Mouse (Mus musculus): ENCODE results near the gene Epha4. TPM values are rescaled to one million over a fixed set of nuclear protein-coding genes. Genes with fewer than 3 reads are reported as not detected.

The Epha4 gene
- total and polyA plus RNA-seq, 2 experiments from 2014 or later, result 58.7 to 111 TPM

DNA sequence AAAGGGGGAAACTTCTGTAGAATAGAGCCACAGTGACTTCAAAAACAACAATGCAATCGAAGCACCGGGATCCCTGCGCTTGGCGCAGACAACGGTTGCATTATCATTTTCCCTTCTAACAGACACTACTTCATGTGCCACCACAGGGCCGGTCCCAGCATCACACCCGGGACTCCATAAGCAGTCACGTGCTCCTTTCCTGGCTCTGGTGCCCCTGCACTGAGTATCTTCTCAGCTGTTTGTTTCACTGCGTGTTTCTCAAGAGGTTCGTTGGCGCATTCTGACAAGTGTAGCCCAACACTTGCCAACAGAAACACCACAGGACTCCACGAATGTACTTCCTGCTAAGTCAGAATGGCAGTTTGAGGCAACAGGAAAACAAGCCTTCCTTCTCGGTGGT is 102.6 kb downstream of the Epha4 start:
- Histone ChIP-seq H3K4me2 (ENCODE audit: low read depth) (no peak overlapping the region), H3K9ac (no peak overlapping the region), H3K9me3 (ENCODE audit: low read length) (no peaks in the 10 kb centered on the region), H3K27me3 (ENCODE audit: insufficient read depth, low read length) (no peaks in the 10 kb centered on the region), H3K36me3 (ENCODE audit: insufficient read depth) (no peaks in the 10 kb centered on the region), H3K4me3 (ENCODE audit: low read depth, low read length) (no peak overlapping the region), H3K4me1 (ENCODE audit: insufficient read depth) (peaks cover 7% of the 10 kb centered on the region), H3K27ac (ENCODE audit: low read depth, low read length) (no peak overlapping the region)
- 51% methylated on average over 13 of the region's 13 CpGs for WGBS
- ATAC-seq, result peak; percentile 81; the same call in 1 of the 2 replicates
- peak; percentile 54 for DNase-seq
- TF ChIP-seq CTCF (IDR thresholded peaks at IDR 0.05; ENCODE audit: low read depth), result no peak

DNA sequence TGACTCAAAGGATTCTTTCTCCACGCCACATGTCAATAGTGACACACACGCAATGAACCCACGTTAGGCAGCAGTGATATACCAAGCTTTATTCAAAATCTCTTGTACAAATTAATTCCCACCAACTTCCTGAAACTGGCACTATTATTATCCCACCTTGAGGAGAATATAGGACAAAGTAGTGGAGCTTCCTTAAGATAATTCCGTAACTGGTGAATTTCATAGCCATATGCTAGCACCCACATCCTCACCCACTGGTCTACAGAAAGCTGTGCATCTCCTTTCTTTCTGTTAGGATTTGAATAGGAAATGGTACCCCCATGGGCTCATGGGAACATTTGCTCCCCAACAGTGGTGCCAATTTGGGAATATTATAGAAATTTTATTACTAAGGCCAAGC is 103.7 kb downstream of the Epha4 start:
- Histone ChIP-seq H3K4me2 (ENCODE audit: low read depth) (no peak overlapping the region), H3K27me3 (ENCODE audit: insufficient read depth, low read length) (no peaks in the 10 kb centered on the region), H3K27ac (ENCODE audit: low read depth, low read length) (no peak overlapping the region), H3K9ac (no peak overlapping the region), H3K9me3 (ENCODE audit: low read length) (no peaks in the 10 kb centered on the region), H3K4me3 (ENCODE audit: low read depth, low read length) (no peak overlapping the region), H3K4me1 (ENCODE audit: insufficient read depth) (peaks cover 13% of the 10 kb centered on the region), H3K36me3 (ENCODE audit: insufficient read depth) (no peaks in the 10 kb centered on the region)
- DNase-seq (no peak), ATAC-seq (no peak)
- 72% methylated on average over 4 of the region's 4 CpGs for WGBS
- no peak for TF ChIP-seq CTCF (IDR thresholded peaks at IDR 0.05; ENCODE audit: low read depth)

DNA sequence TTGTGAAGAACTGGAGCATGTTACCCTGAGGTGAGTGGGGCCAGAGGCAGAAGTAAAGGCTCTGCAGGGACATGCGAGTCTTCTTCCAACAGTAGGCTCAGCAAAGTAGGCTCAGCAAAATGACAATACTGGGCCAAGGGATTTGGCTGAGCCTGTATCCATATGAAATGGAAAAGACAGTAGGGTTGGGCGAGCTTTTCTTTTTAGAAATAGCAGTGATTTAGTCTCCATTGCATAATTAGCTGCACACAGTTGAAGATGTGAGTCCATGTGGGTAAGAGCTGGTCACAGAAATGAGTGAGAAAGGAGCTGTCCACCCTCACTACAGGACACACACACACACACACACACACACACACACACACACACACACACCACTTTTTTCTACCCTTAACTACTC is 104.2 kb downstream of the Epha4 start:
- no peak overlapping the region for H3K9ac ChIP-seq
- ATAC-seq (no peak), DNase-seq (no peak)
- H3K27me3 ChIP-seq (ENCODE audit: insufficient read depth, low read length), result no peaks in the 10 kb centered on the region
- TF ChIP-seq CTCF (IDR thresholded peaks at IDR 0.05; ENCODE audit: low read depth), result no peak
- no peaks in the 10 kb centered on the region for H3K9me3 ChIP-seq (ENCODE audit: low read length)
- WGBS, result 38% methylated on average over 2 of the region's 2 CpGs
- no peak overlapping the region for H3K4me2 ChIP-seq (ENCODE audit: low read depth)
- no peaks in the 10 kb centered on the region for H3K36me3 ChIP-seq (ENCODE audit: insufficient read depth)
- H3K27ac ChIP-seq (ENCODE audit: low read depth, low read length), result no peak overlapping the region
- H3K4me3 ChIP-seq (ENCODE audit: low read depth, low read length), result no peak overlapping the region
- H3K4me1 ChIP-seq (ENCODE audit: insufficient read depth), result peaks cover 13% of the 10 kb centered on the region

DNA sequence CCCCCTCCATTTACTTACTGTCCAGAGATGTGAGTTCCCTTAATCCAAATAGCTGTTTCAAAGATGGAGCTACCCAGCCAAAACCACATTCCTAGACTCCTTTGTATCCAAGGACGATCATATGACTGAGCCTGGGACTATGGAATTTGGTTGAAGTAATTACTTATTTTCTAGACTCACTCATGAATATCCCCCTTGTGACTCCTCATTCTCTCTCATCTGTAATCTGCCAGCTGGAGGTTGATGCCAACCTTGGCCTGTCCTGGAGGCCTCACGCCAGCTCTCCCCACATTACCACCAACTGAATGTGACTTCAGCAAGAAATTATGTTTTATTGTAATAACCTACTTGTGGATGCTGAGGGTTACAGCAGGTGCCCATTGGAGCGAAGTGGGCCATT is 104.7 kb downstream of the Epha4 start:
- Histone ChIP-seq H3K36me3 (ENCODE audit: insufficient read depth) (no peaks in the 10 kb centered on the region), H3K9me3 (ENCODE audit: low read length) (no peaks in the 10 kb centered on the region), H3K4me3 (ENCODE audit: low read depth, low read length) (no peak overlapping the region), H3K9ac (no peak overlapping the region), H3K27ac (ENCODE audit: low read depth, low read length) (no peak overlapping the region), H3K4me1 (ENCODE audit: insufficient read depth) (peaks cover 13% of the 10 kb centered on the region), H3K4me2 (ENCODE audit: low read depth) (no peak overlapping the region), H3K27me3 (ENCODE audit: insufficient read depth, low read length) (no peaks in the 10 kb centered on the region)
- TF ChIP-seq CTCF (IDR thresholded peaks at IDR 0.05; ENCODE audit: low read depth), result no peak
- WGBS, result 25% methylated on average over 3 of the region's 3 CpGs
- no peak for ATAC-seq
- DNase-seq, result no peak

DNA sequence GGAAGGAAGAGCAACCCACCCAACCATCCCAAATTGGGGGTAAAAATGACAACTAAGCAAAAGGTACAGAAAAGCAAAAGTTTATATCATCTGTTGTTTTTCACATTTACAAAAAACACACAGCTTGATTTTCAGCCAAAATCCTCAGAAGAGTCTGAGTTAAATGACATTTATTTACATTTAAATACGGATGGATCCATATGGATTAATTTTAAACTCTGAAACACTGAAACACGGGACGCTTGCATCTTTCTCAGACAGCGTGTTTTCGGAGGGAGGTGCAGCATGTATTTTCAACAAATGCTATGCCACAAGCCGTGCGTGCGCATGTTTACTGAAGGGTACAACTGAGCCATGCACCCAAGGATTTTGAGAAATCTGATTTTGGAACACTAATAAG is 105.4 kb downstream of the Epha4 start:
- H3K4me1 ChIP-seq (ENCODE audit: insufficient read depth), result peaks cover 17% of the 10 kb centered on the region
- no peaks in the 10 kb centered on the region for H3K27me3 ChIP-seq (ENCODE audit: insufficient read depth, low read length)
- no peak overlapping the region for H3K9ac ChIP-seq
- no peak overlapping the region for H3K4me3 ChIP-seq (ENCODE audit: low read depth, low read length)
- no peaks in the 10 kb centered on the region for H3K36me3 ChIP-seq (ENCODE audit: insufficient read depth)
- H3K27ac ChIP-seq (ENCODE audit: low read depth, low read length), result no peak overlapping the region
- TF ChIP-seq CTCF (IDR thresholded peaks at IDR 0.05; ENCODE audit: low read depth), result no peak
- no peaks in the 10 kb centered on the region for H3K9me3 ChIP-seq (ENCODE audit: low read length)
- H3K4me2 ChIP-seq (ENCODE audit: low read depth), result no peak overlapping the region
- DNase-seq (no peak), ATAC-seq (no peak)
- WGBS, result 53% methylated on average over 8 of the region's 8 CpGs

DNA sequence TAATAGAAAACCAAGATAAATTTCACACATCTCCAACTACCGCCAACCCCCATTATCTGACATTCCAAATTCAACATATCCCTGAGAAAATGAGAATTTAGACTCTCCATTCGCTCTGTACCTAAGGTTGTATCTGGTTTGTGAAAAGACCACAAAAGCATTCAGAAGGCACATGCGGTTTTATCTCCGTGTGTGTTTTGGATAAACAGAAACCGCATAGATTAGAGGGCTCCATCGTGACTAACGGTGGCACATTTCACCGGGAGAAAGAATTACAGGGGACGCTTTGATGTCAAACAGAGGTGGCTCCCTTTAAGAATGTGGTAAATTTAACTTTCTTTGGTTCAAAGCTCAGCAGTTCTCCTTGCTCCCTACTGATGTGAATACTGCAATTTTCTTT is 107.5 kb downstream of the Epha4 start:
- Histone ChIP-seq H3K4me1 (ENCODE audit: insufficient read depth) (peaks cover 25% of the 10 kb centered on the region), H3K9me3 (ENCODE audit: low read length) (no peaks in the 10 kb centered on the region), H3K27me3 (ENCODE audit: insufficient read depth, low read length) (no peaks in the 10 kb centered on the region), H3K4me2 (ENCODE audit: low read depth) (no peak overlapping the region), H3K27ac (ENCODE audit: low read depth, low read length) (peak overlapping the region; percentile 40; the same call in 1 of the 2 replicates), H3K36me3 (ENCODE audit: insufficient read depth) (no peaks in the 10 kb centered on the region), H3K9ac (no peak overlapping the region), H3K4me3 (ENCODE audit: low read depth, low read length) (no peak overlapping the region)
- WGBS, result 34% methylated on average over 9 of the region's 9 CpGs
- TF ChIP-seq CTCF (IDR thresholded peaks at IDR 0.05; ENCODE audit: low read depth), result no peak
- DNase-seq, result no peak
- no peak for ATAC-seq

DNA sequence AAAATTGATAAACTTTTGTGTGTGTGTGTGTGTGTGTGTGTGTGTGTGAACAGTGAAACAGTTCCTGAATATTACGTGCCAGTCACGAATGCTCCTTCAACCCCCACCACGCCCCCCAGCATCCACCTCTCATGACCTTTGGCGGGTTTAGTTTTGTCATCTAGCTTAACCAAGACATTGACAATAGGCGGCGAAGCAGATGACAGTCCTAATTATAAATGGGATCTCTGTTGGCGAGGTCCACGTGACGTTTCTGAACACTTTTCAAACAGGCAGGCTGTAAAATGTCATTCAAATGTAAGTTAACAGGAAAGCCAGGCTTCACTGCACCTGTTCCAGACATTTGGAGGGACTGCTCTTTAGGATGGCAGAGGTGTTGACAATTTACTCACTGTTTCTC is 108.3 kb downstream of the Epha4 start:
- ATAC-seq (no peak), DNase-seq (no peak)
- Histone ChIP-seq H3K4me3 (ENCODE audit: low read depth, low read length) (no peak overlapping the region), H3K27me3 (ENCODE audit: insufficient read depth, low read length) (no peaks in the 10 kb centered on the region), H3K4me2 (ENCODE audit: low read depth) (no peak overlapping the region), H3K27ac (ENCODE audit: low read depth, low read length) (no peak overlapping the region), H3K4me1 (ENCODE audit: insufficient read depth) (peaks cover 28% of the 10 kb centered on the region), H3K36me3 (ENCODE audit: insufficient read depth) (no peaks in the 10 kb centered on the region), H3K9ac (no peak overlapping the region), H3K9me3 (ENCODE audit: low read length) (no peaks in the 10 kb centered on the region)
- WGBS, result 29% methylated on average over 9 of the region's 9 CpGs
- no peak for TF ChIP-seq CTCF (IDR thresholded peaks at IDR 0.05; ENCODE audit: low read depth)

DNA sequence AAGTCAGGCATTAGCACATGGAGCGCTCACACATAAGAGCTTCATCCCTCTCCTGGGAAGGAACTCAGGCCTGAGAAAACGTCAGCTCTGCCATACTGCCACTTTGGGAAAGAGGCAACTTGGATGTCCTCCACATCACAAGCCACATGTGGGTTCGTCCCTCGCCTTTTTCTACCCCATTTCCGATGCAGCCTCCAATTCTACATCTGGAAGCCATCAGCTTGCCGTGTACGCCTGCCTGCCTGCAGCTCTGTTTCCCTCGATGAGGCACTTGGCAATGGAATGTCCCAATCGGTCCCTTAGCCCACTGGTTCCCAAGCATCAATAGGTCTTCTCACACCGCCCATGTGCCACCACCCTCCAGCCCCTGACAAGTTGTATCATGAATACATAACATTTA is 110.4 kb downstream of the Epha4 start:
- TF ChIP-seq CTCF (IDR thresholded peaks at IDR 0.05; ENCODE audit: low read depth), result no peak
- 0 out of 2 replicates have a peak, but pooled peaks cover 3% of the 10 kb centered on the region for H3K36me3 ChIP-seq (ENCODE audit: insufficient read depth)
- no peaks in the 10 kb centered on the region for H3K27me3 ChIP-seq (ENCODE audit: insufficient read depth, low read length)
- no peak for ATAC-seq
- H3K4me2 ChIP-seq (ENCODE audit: low read depth), result no peak overlapping the region
- 72% methylated on average over 10 of the region's 10 CpGs for WGBS
- DNase-seq, result no peak
- H3K4me3 ChIP-seq (ENCODE audit: low read depth, low read length), result no peak overlapping the region
- no peak overlapping the region for H3K9ac ChIP-seq
- H3K9me3 ChIP-seq (ENCODE audit: low read length), result no peaks in the 10 kb centered on the region
- 0 out of 2 replicates have a peak, but pooled peaks cover 21% of the 10 kb centered on the region for H3K4me1 ChIP-seq (ENCODE audit: insufficient read depth)
- no peak overlapping the region for H3K27ac ChIP-seq (ENCODE audit: low read depth, low read length)

Measured in forebrain, postnatal 0 days (tissue).